Mouse (Mus musculus) MEL (cell line): ENCODE measurements around the gene Rwdd3. TPM values are rescaled to one million over a fixed set of nuclear protein-coding genes. Genes with fewer than 3 reads are reported as not detected.

ENCODE experiments used
- DNase-seq: peaks from one replicate; pipeline ENCODE4 v3.0.0; 2011; ENCODE audit warnings: low read depth, low spot score
- H3K27ac ChIP-seq: 2 replicates; pipeline ENCODE4 v1.5.1; 2012; ENCODE audit warnings: low read depth, mild to moderate bottlenecking, control low read depth, low read length, moderate library complexity; ENCODE audit not compliant: control insufficient read depth
- H3K27me3 ChIP-seq, 2 experiments: fragments of 150-350 bp in 1 of 2; sonication (generic) in 1 of 2; 2 replicates each; pipeline ENCODE4 v1.6.1; 2012; ENCODE audit warnings: low read length in 2 of 2, mild to moderate bottlenecking in 2 of 2, improper control_type of control experiment in 1 of 2, moderate library complexity in 1 of 2; ENCODE audit not compliant: insufficient read depth in 2 of 2, control insufficient read depth in 1 of 2
- H3K36me3 ChIP-seq, 2 experiments: 2 replicates each; pipeline ENCODE4 v1.6.1; 2012 to 2014; ENCODE audit warnings: low read length in 2 of 2, improper control_type of control experiment in 1 of 2, inconsistent platforms in 1 of 2, mild to moderate bottlenecking in 1 of 2; ENCODE audit not compliant: insufficient read depth in 2 of 2, control insufficient read depth in 1 of 2
- H3K4me1 ChIP-seq, 2 experiments: fragments of 150-350 bp in 1 of 2; sonication (generic) in 1 of 2; 2 replicates each; pipeline ENCODE4 v1.6.1; 2012; ENCODE audit warnings: low read length in 2 of 2, improper control_type of control experiment in 1 of 2, mild to moderate bottlenecking in 1 of 2; ENCODE audit not compliant: insufficient read depth in 2 of 2, control insufficient read depth in 1 of 2
- H3K4me3 ChIP-seq, 2 experiments: fragments of 150-350 bp in 1 of 2; sonication (generic) in 1 of 2; 2 replicates each; pipeline ENCODE4 v1.5.1; 2012; ENCODE audit warnings: low read depth in 2 of 2, low read length in 2 of 2, mild to moderate bottlenecking in 2 of 2, moderate library complexity in 2 of 2, control low read depth in 1 of 2, improper control_type of control experiment in 1 of 2; ENCODE audit not compliant: control insufficient read depth in 1 of 2, insufficient read depth in 1 of 2
- H3K79me2 ChIP-seq: 2 replicates; pipeline ENCODE4 v1.6.1; 2012; ENCODE audit warnings: mild to moderate bottlenecking, low read length, moderate library complexity; ENCODE audit not compliant: control insufficient read depth, poor library complexity, insufficient read depth
- H3K9ac ChIP-seq: 2 replicates; pipeline ENCODE4 v1.6.1; 2012; ENCODE audit warnings: low read depth, mild to moderate bottlenecking, control low read depth, low read length, moderate library complexity; ENCODE audit not compliant: control insufficient read depth, poor library complexity, severe bottlenecking
- H3K9me3 ChIP-seq: fragments of 150-350 bp; sonication (generic); replicated peaks from 2 replicates; pipeline ENCODE4 v1.6.1; 2012; ENCODE audit warnings: mild to moderate bottlenecking, low read length, improper control_type of control experiment, moderate library complexity; ENCODE audit not compliant: insufficient read depth
- BHLHE40 ChIP-seq: IDR thresholded peaks from 2 replicates; pipeline ENCODE4 v1.6.1; 2012; ENCODE audit warnings: low read depth, mild to moderate bottlenecking, inconsistent platforms, low read length, improper control_type of control experiment, borderline replicate concordance
- CHD1 ChIP-seq: IDR thresholded peaks from 2 replicates; pipeline ENCODE4 v1.6.1; 2012; ENCODE audit warnings: low read depth, mild to moderate bottlenecking, inconsistent platforms, low read length, improper control_type of control experiment
- CHD2 ChIP-seq: IDR thresholded peaks from 2 replicates; pipeline ENCODE4 v1.6.1; 2011; ENCODE audit warnings: low read length, improper control_type of control experiment
- E2F4 ChIP-seq: IDR thresholded peaks from 2 replicates; pipeline ENCODE4 v1.6.1; 2011; ENCODE audit warnings: low read depth, low read length, improper control_type of control experiment, borderline replicate concordance
- ELF1 ChIP-seq: IDR thresholded peaks from 2 replicates; pipeline ENCODE4 v1.6.1; 2014; ENCODE audit warnings: low read depth, mild to moderate bottlenecking, inconsistent platforms, low read length, improper control_type of control experiment, moderate library complexity
- ETS1 ChIP-seq: IDR thresholded peaks from 2 replicates; pipeline ENCODE4 v1.6.1; 2012; ENCODE audit warnings: low read depth, mild to moderate bottlenecking, inconsistent platforms, low read length, improper control_type of control experiment, moderate library complexity
- GABPA ChIP-seq: IDR thresholded peaks from 2 replicates; pipeline ENCODE4 v1.6.1; 2012; ENCODE audit warnings: low read depth, mild to moderate bottlenecking, inconsistent platforms, low read length, improper control_type of control experiment, moderate library complexity
- GATA1 ChIP-seq: IDR thresholded peaks from 2 replicates; pipeline ENCODE4 v1.6.1; 2011; ENCODE audit warnings: low read depth, low read length, improper control_type of control experiment
- HCFC1 ChIP-seq: IDR thresholded peaks from 2 replicates; pipeline ENCODE4 v1.6.1; 2012; ENCODE audit warnings: low read depth, mild to moderate bottlenecking, inconsistent platforms, low read length, improper control_type of control experiment, moderate library complexity
- JUND ChIP-seq: IDR thresholded peaks from 2 replicates; pipeline ENCODE4 v1.6.1; 2011; ENCODE audit warnings: low read depth, mild to moderate bottlenecking, improper control_type of control experiment, low read length
- MAFK ChIP-seq: IDR thresholded peaks from 2 replicates; pipeline ENCODE4 v1.6.1; 2011; ENCODE audit warnings: low read depth, mild to moderate bottlenecking, low read length, improper control_type of control experiment, borderline replicate concordance
- MAZ ChIP-seq: IDR thresholded peaks from 2 replicates; pipeline ENCODE4 v1.6.1; 2012; ENCODE audit warnings: low read depth, mild to moderate bottlenecking, inconsistent platforms, low read length, improper control_type of control experiment
- MXI1 ChIP-seq: IDR thresholded peaks from 2 replicates; pipeline ENCODE4 v1.6.1; 2011; ENCODE audit warnings: mild to moderate bottlenecking, low read depth, low read length, improper control_type of control experiment
- MYB ChIP-seq: IDR thresholded peaks from 2 replicates; pipeline ENCODE4 v1.6.1; 2011; ENCODE audit warnings: mild to moderate bottlenecking, low read depth, low read length, improper control_type of control experiment
- POLR2A ChIP-seq, 2 experiments: IDR thresholded peaks; 2 replicates each; pipeline ENCODE4 v1.6.1; 2011 to 2012; ENCODE audit warnings: low read length in 2 of 2, mild to moderate bottlenecking in 2 of 2, control low read depth in 1 of 2, improper control_type of control experiment in 1 of 2, low read depth in 1 of 2, moderate library complexity in 1 of 2; ENCODE audit not compliant: control insufficient read depth in 1 of 2, insufficient read depth in 1 of 2, poor library complexity in 1 of 2
- POLR2AphosphoS5 ChIP-seq: IDR thresholded peaks from 2 replicates; pipeline ENCODE4 v1.6.1; 2012; ENCODE audit warnings: low read depth, borderline replicate concordance, mild to moderate bottlenecking, inconsistent platforms, low read length, moderate library complexity, mixed read lengths
- TBP ChIP-seq: IDR thresholded peaks from 2 replicates; pipeline ENCODE4 v1.8.0; 2011; ENCODE audit warnings: low read depth, low read length, improper control_type of control experiment
- TCF12 ChIP-seq: IDR thresholded peaks from 2 replicates; pipeline ENCODE4 v1.6.1; 2014; ENCODE audit warnings: low read depth, mild to moderate bottlenecking, inconsistent platforms, low read length, improper control_type of control experiment, moderate library complexity
- UBTF ChIP-seq: IDR thresholded peaks from 2 replicates; pipeline ENCODE4 v1.6.1; 2012; ENCODE audit warnings: low read depth, mild to moderate bottlenecking, inconsistent platforms, low read length, improper control_type of control experiment, moderate library complexity, borderline replicate concordance; ENCODE audit not compliant: insufficient read depth
- USF2 ChIP-seq, 2 experiments: IDR thresholded peaks; 2 replicates each; pipeline ENCODE4 v1.6.1; 2011 to 2012; ENCODE audit warnings: improper control_type of control experiment in 2 of 2, low read length in 2 of 2, borderline replicate concordance in 1 of 2, inconsistent platforms in 1 of 2, low read depth in 1 of 2, mild to moderate bottlenecking in 1 of 2; ENCODE audit not compliant: insufficient read depth in 1 of 2
- ZC3H11A ChIP-seq: IDR thresholded peaks from 2 replicates; pipeline ENCODE4 v1.6.1; 2012; ENCODE audit warnings: low read depth, mild to moderate bottlenecking, inconsistent platforms, low read length, improper control_type of control experiment
- ZKSCAN1 ChIP-seq: IDR thresholded peaks from 2 replicates; pipeline ENCODE4 v1.6.1; 2012; ENCODE audit warnings: low read depth, mild to moderate bottlenecking, inconsistent platforms, low read length, improper control_type of control experiment, moderate library complexity
- ZMIZ1 ChIP-seq: IDR thresholded peaks from 2 replicates; pipeline ENCODE4 v1.6.1; 2012; ENCODE audit warnings: low read depth, mild to moderate bottlenecking, inconsistent platforms, low read length, improper control_type of control experiment, moderate library complexity
- ZNF384 ChIP-seq: IDR thresholded peaks from 2 replicates; pipeline ENCODE4 v1.6.1; 2012; ENCODE audit warnings: low read depth, mild to moderate bottlenecking, inconsistent platforms, low read length, improper control_type of control experiment
- polyA plus RNA-seq, 2 experiments: library from polyadenylated mRNA; stranded (reverse) in 1 of 2; unstranded in 1 of 2; fragments of >175 nt in 1 of 2; fragments of >200 nt in 1 of 2; gene quantifications; 2 replicates each; pipeline versions ENCODE4 v1.2.1 to v1.2.4; 2012; ENCODE audit warnings: low replicate concordance in 2 of 2, low read depth in 1 of 2; ENCODE audit not compliant: insufficient read length in 2 of 2, insufficient read depth in 1 of 2, missing spikeins in 1 of 2
- total RNA-seq: library from RNA; depleted of rRNA; stranded (reverse); fragments of 300-350 nt; gene quantifications from 2 replicates; pipeline ENCODE4 v1.2.3, GENCODE M21; 2012

Rwdd3 gene
- total and polyA plus RNA-seq, 3 experiments: 4.2 to 4.8 TPM; not detected in 1

DNA sequence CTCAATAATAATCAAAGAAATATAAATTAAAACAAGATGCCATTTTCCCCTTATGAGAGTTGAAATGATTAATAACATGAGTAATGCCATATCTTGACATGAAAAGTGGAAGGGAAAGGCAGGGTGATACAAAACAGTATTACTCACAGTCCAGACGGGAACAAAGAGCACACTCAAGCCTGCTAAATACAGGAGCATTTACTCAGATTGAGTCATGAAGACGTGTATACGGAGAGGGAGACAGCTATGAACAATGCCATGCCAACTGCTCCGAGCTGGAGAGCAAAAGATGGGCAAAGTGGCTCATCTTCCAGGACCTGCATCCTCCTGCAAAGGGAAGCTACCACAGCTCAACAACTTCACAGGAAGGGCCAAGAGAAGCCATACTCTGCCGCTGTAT lies 45.0 kb downstream of the Rwdd3 start:
- no peaks in the 10 kb centered on the region for H3K79me2 ChIP-seq
- no peak for DNase-seq

DNA sequence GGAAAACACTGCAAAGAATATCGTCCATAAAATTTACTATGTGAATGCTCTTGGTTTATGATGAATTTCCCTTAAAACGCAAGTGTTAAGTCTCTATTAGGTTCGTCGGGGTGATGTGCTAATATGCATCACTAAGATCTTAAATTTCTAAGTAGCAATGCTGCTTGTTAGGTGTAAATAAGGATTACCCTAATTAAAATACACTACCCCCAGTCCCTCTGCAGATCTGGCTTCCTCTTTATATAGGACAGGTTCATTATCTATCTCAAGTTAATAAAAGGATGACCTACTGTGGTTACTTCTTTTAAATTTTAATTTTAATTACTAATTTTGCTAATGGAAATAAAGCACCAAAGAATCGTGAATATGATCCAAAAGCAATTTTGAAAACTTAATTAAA lies 50.4 kb downstream of the Rwdd3 start:
- Histone ChIP-seq H3K4me1 (no peaks in the 10 kb centered on the region), H3K27me3 (no peaks in the 10 kb centered on the region), H3K27ac (no peak overlapping the region), H3K9me3 (no peaks in the 10 kb centered on the region), H3K79me2 (no peaks in the 10 kb centered on the region), H3K9ac (no peak overlapping the region), H3K4me3 (no peak overlapping the region), H3K36me3 (no peaks in the 10 kb centered on the region)
- no peak for DNase-seq
- TF ChIP-seq GABPA (no peak), MAFK (no peak), POLR2AphosphoS5 (no peak), ETS1 (no peak), JUND (no peak), E2F4 (no peak), MYB (no peak), TCF12 (no peak), USF2 (IDR thresholded peaks at IDR 0.05; ENCODE audit: borderline replicate concordance in 1 of 2, insufficient read depth in 1 of 2, low read depth in 1 of 2, low read length in 2 of 2) (no peak), TBP (no peak), MAZ (no peak), POLR2A (IDR thresholded peaks at IDR 0.05; ENCODE audit: control insufficient read depth in 1 of 2, insufficient read depth in 1 of 2, low read depth in 1 of 2, low read length in 2 of 2, poor library complexity in 1 of 2) (no peak), ZMIZ1 (no peak), ZKSCAN1 (no peak), CHD1 (no peak), ELF1 (no peak), ZC3H11A (no peak)

More for the DNA sequence above, 45.0 kb downstream of the Rwdd3 start:
- Histone ChIP-seq H3K4me1 (no peaks in the 10 kb centered on the region), H3K36me3 (no peaks in the 10 kb centered on the region), H3K9ac (no peak overlapping the region), H3K27ac (no peak overlapping the region), H3K27me3 (no peaks in the 10 kb centered on the region), H3K9me3 (no peaks in the 10 kb centered on the region), H3K4me3 (no peak overlapping the region)
- TF ChIP-seq GABPA (no peak), UBTF (no peak), HCFC1 (no peak), MYB (no peak), CHD2 (no peak), GATA1 (no peak), ZKSCAN1 (no peak), BHLHE40 (no peak), ZNF384 (no peak), POLR2AphosphoS5 (no peak), POLR2A (IDR thresholded peaks at IDR 0.05; ENCODE audit: control insufficient read depth in 1 of 2, insufficient read depth in 1 of 2, low read depth in 1 of 2, low read length in 2 of 2, poor library complexity in 1 of 2) (no peak), MXI1 (no peak)
- TF ChIP-seq, all 39 proteins: peak for 0
